Mouse (Mus musculus): Measurements from ENCODE around the gene Proser1.

Gene Proser1

GRCm38 (mm10) chr3:53463046-53463764, at the start of gene Proser1, which contains the start of gene Nhlrc3:
Gene Proser1 (plus strand): TSS chr3:53463666.
Gene Nhlrc3 (minus strand): TSS chr3:53463332.
- DNase-seq (ENCODE audit: low spot score in 2 of 2) = peak; percentile 92 to 94

DNA sequence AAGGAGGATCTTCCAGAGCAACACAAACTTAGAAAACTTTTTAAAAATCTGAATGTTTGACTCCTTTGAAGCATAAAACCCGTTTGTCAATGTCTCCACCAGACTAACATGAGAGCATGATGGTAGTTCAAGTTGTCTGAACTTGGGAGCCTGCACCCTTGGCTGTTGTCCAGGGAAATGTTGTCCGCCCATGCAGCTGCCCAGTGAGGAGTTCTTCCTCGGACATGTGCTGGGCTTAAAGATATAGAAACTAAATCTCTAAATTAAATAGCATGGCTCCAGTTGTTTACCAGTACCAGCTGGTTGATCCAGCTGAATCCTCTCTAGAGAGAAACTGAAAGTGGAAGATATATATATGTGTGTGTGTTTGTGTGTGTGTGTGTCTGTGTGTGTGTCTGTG, 49.5 kb upstream of the Proser1 start:
- DNase-seq (ENCODE audit: low spot score in 2 of 2) = no peak

DNA sequence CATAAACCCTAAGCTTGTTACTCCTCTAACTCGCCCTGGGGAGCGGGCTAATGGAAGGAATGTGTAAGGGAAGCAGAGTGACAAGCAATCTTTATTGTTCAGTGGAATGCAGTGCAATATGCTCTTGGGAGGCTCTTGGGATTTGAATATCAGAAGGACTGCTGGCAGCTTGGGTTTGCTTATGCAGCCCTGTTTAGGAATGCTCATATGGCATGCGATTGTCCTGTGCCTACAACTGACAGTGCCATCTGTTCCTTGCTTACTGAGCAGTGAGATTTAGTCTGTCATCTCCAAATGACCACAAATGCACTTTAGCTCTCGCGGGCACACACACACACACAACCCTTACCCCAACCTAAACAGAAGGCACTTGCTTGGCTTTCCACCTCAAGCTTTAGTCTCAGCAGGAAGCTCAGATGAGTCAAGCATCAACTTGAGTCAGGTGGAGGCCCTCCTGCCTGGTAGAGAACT, 47.4 kb upstream of the Proser1 start:
- DNase-seq (ENCODE audit: low spot score in 2 of 2) = no peak

DNA sequence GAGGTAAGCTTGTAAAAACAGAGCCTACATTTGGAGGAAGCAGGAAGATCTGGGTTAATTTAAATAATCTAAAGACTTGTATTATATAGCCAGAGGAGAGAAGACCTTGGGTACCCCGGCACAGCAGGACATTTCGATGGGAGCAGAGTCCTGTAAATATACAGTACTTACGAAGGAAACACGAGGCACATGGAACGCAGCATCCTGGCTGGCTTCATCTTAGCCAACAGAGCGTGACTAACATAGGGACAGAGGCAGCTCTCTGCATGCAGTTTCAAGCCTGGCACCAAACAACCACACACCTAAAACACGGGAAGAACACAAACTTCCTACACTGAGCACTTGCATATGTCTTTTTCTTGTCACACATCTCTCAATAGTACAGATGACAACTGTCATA, 45.8 kb upstream of the Proser1 start:
- DNase-seq (ENCODE audit: low spot score in 2 of 2) = no peak

DNA sequence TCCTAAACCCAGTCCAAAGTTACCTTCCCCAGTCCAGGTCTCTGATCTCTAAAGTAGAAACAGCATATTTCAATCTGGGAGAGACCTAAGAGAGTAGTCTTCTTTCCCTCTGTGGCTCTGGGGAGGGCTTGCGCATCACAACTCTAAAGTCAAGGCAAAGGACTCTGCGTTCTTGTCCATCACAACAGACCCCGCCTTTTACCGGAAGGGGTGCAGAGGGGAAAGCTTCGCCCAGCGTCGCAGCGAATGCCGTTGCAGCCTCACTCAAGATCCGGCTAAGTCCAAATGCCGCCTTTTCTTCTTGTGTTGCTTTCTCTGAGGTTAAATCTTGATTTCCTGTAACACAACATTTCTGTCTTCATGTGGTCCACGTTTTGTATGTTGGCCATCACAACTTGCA, 41.8 kb upstream of the Proser1 start:
- no peak for DNase-seq (ENCODE audit: low spot score in 2 of 2)

- no peak for DNase-seq (ENCODE audit: low spot score in 2 of 2)
Observed at GRCm38 (mm10) chr3:53422691-53423090, 40.8 kb upstream of the Proser1 start.

DNA sequence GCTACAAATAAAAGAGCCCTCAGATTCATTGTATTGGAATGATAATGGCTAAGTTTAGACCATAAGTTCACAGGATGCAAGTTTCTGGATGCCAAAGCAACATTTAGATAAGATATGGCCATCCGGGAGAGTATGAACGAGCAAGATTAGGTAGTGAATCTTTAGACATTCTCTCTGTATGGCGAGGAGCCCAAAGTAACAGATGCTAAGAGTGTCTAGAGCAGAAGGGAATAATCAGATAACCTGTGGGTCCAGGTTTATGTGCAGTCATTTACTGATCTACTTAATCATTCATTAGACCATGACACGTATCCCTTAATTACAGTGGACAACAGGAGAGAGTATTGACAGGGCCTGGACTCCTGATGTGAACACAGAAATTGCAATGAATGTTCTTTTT, 39.9 kb upstream of the Proser1 start:
- no peak for DNase-seq (ENCODE audit: low spot score in 2 of 2)

DNA sequence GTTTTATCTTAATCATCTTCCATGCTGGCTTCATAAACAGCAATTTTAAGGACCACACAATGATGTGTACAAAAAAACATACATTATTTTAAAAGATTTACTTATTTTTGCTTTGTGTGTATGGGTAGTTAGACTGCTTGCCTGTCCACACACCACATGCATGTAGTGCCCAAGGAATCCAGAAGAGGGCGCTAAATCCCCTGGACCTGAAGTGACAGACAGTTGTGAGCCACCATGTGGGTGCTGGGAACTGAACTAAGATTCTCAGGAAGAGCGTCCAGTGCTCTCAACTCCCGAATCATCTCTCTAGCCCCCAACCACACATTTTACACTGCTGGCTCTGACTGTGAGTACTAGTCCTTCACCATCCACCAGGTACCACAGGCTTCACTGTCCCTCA, 28.9 kb upstream of the Proser1 start:
- DNase-seq (ENCODE audit: low spot score in 2 of 2) = no peak

GRCm38 (mm10) chr3:53436550-53436949, 26.9 kb upstream of the Proser1 start:
- no peak for DNase-seq (ENCODE audit: low spot score in 2 of 2)

GRCm38 (mm10) chr3:53445540-53445939, 17.9 kb upstream of the Proser1 start:
- DNase-seq (ENCODE audit: low spot score in 2 of 2) = no peak

DNA sequence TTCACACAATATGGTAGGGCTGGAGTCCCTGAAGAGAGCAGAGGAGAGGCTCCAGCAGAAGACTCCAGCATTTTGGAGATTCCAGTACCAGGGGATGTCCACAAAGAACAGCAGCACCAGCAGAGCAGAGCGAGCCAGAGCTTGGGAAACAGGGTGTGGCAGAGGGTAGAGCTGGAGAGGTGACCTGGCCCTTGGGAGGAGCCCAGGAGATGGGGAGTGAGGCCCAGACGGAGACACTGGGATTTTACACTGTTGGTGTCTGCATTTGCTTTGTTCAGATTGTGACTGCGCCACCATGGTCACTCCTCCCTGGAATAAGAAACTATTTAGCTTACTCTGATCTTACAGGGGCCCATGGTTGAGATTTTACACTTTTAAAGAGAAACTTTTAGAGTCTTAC, 16.7 kb upstream of the Proser1 start:
- no peak for DNase-seq (ENCODE audit: low spot score in 2 of 2)

GRCm38 (mm10) chr3:53448208-53448607, 15.3 kb upstream of the Proser1 start:
- peak in 1 of 2 experiments; percentile 33 for DNase-seq (ENCODE audit: low spot score in 2 of 2)

DNA sequence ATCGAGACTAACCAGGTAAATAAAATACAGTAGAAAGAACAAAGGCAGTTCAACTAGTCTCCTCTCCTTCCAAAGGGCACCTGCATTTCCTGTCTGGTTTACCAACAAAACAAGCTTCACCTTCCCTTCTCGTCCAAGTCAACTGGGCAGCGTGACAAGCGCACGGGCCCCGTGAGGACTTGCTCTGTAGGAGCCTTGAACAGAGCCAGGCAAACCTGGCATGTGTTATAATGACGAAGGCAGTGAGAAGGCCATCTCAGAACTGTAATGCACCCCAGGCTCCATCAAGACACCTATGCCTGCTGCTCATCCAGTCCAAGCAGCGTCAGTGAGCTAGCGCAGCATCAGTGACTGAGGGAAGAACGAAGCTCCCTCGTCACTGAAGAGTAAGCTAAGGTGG, 12.8 kb upstream of the Proser1 start:
- DNase-seq (ENCODE audit: low spot score in 2 of 2) = no peak

DNA sequence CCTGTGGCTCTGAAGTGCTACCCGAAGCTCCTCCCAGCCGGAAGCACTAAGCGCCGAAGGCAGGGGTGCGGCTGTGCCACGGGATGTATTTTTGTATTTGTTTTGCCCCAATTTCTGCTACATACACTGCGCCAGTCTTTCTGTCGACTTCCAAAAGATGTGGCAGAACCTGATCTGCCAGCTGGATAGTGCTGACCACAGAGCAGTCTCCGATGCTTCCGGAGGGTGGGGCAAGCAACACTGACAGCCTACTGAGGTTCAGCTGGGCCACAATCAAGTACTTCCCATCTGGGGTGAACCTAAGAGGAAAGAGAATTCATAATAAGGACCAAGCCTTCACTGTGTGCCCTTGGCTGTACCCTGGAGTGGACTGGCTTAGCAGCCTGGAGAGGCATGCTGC, 11.1 kb upstream of the Proser1 start:
- DNase-seq (ENCODE audit: low spot score in 2 of 2) = no peak

DNA sequence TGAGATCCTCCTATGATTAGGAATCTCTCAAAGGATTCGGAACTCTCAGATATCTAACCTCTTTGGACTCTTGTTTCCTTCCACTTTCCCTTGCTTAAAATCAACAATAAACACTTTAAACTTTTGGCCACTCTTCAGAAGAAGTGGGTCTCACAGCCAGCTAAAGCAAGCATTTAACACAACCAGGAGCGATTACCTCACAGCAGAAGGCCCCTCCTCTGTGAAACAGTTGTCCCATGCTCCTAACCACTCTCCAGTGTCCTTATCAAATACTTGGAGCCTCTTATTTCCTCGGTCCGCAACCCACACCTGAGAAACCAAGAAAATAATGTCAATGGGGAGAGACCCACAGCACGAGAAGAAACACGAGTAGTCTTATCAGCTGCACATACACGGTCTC, 10.1 kb upstream of the Proser1 start:
- DNase-seq (ENCODE audit: low spot score in 2 of 2) = no peak

DNA sequence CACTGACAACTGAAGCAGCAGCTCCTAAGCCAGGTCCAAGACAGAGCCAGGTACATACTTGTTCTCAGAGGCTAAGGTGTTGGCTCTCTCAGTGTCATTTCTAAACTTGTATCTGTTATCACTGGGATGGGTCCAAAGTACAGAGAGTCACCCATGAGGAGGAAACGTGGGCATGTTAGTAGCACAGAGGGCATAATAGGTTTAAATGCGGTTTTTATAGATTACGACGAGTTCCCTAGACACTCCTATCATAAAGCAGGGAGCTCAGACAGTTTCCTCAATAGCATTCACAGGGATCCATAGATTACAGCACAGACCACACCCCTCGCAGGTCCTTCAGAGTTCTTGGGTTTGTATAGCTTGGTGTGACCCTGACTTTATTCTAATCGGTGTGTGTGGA, 9.5 kb upstream of the Proser1 start:
- DNase-seq (ENCODE audit: low spot score in 2 of 2) = no peak

- no peak for DNase-seq (ENCODE audit: low spot score in 2 of 2)
Observed at GRCm38 (mm10) chr3:53454561-53454960, 8.9 kb upstream of the Proser1 start.

GRCm38 (mm10) chr3:53454984-53455383, 8.5 kb upstream of the Proser1 start:
- no peak for DNase-seq (ENCODE audit: low spot score in 2 of 2)

- DNase-seq (ENCODE audit: low spot score in 2 of 2) = no peak
Observed at GRCm38 (mm10) chr3:53457750-53458149, 5.7 kb upstream of the Proser1 start.

DNA sequence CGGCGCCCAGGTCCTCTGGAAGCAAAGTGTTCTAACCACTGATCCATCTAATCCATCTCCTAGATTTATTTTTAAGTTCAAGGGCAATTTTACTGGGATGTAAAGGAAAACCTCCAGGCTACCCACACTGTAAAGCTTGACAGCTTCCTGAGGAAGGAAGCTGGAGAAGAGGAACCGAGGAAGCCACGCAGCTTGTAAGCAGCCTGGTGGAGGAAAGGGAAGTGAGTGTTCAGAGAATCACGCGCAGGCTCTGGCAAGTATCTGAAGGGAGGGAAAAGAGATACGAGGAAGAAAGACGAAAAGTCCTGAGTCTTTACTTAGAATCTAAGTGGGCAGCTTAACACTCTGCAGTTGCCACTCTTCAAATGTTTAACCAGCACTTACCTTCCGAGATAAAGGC, 3.4 kb upstream of the Proser1 start:
- DNase-seq (ENCODE audit: low spot score in 2 of 2) = no peak

- DNase-seq (ENCODE audit: low spot score in 2 of 2) = peak in 1 of 2 experiments; percentile 43
Observed at GRCm38 (mm10) chr3:53462701-53463045, 793 bp upstream of the Proser1 start.

DNA sequence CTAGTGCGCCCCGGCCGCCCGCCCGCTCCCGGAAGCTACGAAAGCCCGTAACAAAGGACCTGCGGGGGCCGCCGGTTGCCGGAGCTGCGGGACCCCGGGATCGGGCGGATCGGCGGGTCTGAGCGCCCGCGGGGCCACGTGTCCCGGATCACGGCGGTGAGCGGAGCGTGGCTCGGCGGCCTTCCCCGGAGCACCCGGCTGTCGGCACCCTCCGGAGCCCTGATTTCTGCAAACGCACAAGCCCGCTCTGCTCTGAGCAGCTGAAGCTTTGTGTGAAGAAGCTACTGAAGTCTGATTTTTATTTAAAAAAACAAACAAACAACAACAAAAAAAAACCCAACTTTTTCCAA, 274 bp downstream of the Proser1 start:
- no peak for DNase-seq (ENCODE audit: low spot score in 2 of 2)

- DNase-seq (ENCODE audit: low spot score in 2 of 2) = no peak
Observed at GRCm38 (mm10) chr3:53464146-53464698, 756 bp downstream of the Proser1 start.

DNA sequence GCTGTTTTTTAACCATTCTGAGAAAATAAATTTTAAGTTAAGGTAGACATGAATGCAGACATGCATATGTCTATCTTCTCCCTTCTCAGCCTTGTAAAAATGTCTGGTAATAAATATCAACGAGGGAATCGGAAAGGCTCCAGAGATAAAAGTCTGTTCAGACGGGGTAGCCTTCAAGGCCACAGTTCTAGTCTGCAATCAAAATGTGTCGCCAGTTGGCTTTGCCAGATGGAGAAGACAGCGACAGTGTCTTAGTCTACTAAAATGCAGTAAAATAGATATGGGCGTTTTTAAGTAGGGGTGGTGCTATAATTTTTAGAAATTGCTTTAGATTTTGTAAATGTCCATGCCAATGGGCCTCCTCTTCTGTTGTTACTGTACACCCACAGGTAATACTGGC, 1.9 kb downstream of the Proser1 start:
- no peak for DNase-seq (ENCODE audit: low spot score in 2 of 2)
